Mouse (Mus musculus) 416B (cell line): ENCODE measurements at regions not wholly inside any gene's neighbourhood (a gene's known extent, or its start where the extent isn't known, plus 50 kb on each side); places are given as distances from the start of the nearest gene placed in this dataset.
"Not testable (repeated sequence)": the region's sequence is repeated elsewhere in the genome, so short reads cannot be mapped to it uniquely, and the experiment has no call there.

Source experiments
- DNase-seq: peaks from one replicate; pipeline ENCODE4 v3.0.0; 2011; ENCODE audit warnings: low read depth

DNA sequence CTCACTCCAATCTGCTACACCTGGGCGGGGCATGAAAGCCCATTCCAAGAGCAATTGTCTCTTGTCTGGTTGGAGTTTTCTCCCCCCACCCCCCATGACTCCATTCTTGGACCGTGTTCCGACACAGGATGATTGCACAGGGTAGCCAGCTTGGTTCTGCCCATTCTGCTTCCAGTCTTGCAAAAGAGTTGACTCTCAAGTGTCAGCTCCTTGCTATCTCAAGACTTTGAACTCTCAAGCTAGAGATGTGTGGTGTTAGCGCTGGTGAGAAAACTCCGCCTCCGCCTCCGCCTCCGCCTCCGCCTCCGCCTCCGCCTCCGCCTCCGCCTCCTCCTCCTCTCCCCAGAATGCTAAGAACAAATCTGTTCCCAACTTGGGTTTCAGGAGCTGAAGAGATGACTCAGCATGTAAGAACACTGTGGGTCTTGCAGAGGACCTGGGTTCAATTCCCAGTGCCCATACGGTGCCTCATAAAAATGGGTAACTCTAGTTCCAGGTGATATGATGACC lies 135.1 kb downstream of the Bcat1 start:
- no peak for DNase-seq

DNA sequence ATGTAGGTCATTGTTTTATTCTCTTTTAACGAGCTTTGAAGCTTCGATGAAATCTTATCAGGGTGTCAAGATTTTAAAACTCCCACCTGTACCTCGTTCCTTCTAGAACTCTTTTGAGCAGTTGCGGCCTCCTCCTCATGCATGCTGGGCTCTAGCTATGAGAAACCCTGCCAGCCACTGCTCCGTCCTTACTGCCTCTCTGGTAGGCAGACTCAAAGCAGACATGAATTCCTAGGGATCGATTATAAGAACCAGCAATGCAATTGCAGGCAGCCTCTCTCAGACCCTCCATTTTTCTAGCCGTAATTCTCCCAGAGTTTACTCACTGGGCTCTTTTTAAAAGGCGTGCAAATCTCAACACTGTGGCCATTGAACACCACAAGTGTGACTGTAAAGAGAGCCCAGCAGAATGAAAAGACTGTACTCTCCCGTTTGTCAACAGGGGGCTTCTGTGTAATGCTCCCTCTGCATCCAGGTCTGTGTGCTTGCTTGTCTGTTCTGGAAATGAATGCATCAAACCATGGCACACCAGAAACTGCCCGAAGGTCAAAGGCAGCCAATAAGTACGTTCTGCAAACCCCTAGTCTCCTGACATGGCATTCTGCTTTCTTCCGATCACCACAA lies 137.3 kb downstream of the Bcat1 start:
- DNase-seq: no peak

DNA sequence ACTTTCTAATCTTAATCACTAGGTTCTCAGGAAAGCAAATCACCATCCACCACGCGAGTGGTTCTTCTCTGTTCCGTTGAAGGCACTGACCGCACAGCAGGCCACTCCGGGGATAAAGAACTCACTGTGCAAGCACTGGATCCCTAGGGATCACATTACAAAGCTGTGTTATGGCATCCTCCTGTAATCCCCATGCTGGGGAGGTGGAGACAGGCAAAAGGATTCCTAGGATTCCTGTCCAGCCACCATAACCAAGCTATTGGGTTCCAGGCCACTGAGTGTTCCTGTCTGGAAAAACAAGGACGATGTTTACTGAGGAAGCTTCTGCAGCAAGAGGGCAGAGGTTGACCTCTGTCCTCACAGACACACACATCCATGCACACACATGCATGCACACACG lies 138.8 kb downstream of the Bcat1 start:
- DNase-seq: no peak

DNA sequence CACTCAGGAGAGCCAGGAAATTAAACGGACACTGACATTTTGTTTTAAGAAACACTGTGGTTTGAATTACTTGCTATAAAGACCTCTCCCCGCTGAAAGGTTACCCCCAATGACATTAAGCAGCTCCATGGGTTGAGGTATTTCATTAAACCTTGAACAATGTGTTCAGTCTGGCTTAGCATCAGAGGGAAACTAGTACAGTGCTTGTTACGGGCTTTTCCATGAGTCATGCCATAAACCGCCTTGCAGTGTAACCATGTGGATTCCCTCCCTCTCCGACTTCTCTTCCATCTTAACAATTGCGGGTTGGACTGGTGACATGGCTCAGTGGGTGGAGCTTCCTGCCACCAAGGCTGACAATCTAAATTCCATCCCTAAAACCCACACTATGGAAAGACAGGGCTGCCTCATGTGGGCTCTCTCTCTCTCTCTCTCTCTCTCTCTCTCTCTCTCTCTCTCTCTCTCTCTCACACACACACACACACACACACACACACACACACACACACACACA lies 142.2 kb downstream of the Bcat1 start:
- no peak for DNase-seq

DNA sequence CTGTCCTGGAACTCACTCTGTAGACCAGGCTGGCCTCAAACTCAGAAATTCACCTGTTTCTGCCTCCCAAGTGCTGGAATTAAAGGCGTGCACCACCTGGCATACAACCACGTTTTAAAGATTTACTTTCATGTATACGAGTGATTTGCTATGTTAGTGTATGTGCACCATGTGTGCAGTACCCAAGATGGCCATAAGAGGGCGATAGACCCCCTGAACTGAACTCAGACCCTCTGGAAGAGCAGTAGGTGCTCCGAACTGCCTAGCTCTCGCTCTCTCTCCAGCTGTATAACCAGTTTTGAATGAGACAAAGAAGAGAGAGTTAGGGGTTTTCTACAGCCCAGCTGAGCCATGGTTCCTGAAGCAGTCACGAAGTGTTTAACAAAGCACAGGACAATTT lies 143.6 kb downstream of the Bcat1 start:
- DNase-seq: no peak

DNA sequence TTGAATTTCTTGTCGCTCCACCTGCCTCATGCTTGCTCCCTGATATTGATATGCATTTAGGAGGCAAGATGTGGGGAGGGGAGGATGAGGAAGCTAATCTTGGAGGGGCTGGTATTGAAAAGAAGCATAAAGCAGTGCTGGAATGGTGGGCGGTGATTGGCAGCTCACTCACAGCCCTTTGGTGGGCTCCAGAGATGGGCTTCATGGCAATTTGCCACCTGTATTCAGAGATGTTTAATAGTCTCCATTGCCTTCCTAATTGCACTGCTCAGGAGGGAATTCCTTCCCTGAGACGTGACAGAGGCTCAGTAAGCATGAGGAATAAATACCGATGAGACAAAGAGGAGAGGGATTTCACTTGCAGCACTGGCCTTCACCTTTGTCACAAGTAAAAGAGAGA lies 146.0 kb downstream of the Bcat1 start:
- no peak for DNase-seq

DNA sequence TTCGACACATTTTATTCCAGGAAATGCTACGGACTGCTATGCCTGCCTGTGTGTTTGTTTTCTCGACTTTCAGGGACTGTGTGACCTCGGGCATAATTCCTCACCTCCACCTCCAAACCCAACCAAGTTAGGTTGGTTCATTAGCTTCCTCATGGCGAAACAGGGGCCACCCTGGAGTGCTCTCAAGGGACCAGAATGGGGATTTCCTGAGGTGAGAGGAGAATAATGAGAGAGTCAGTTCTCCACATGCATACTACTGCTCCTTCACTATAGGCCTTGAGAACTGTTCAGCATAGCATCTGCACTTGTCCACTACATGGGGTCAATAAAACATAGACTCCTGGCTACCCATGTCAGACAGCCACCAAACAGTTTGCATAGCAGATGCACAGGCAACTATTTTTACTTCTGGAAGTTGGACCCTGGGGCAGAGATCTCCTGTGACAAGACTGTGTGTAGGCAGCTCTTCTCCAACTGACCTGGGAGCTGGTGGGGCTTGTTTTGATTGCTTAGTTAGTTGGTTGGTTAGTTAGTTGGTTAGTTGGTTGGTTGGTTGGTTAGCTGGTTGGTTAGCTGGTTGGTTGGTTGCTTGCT lies 146.6 kb downstream of the Bcat1 start:
- DNase-seq: no peak

DNA sequence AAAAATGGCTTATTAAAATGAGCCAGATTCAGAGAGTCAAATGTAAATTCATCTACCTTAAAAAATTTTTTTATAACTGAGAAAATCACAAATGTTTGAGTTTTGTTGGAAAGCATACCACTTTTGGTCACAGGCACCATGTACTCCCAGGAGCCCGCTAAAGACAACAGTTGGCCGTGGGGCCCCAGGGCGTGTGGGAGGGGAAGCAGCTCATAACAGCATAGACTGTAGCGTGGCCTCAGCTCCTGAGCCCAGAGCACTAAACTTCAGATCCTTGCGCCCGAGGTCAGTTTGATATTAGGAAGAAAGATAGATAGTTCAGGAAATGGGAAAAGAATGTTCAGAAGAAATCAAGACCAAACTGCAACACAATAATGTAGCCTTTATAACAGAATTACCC lies 145.8 kb upstream of the Sox5 start:
- DNase-seq: no peak

DNA sequence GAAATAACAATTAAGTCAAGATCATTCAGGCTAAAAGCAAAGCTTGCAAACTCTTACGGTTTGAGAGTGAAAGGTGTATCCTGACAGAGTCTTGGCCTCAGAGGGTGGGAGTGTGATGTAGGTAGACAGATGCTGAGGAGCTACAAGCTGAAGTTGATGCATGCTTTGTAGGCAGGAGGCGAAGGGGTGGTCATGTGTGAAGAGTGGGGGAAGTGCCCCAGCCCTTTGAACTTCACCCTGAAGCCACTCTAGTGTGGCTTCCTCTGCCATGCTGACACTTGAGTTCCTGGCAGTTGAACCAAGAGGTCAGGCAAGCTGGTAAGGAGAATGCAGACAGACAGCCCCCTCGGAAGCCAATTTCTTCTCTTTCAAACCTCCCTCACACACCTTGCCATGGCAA lies 141.0 kb upstream of the Sox5 start:
- no peak for DNase-seq

DNA sequence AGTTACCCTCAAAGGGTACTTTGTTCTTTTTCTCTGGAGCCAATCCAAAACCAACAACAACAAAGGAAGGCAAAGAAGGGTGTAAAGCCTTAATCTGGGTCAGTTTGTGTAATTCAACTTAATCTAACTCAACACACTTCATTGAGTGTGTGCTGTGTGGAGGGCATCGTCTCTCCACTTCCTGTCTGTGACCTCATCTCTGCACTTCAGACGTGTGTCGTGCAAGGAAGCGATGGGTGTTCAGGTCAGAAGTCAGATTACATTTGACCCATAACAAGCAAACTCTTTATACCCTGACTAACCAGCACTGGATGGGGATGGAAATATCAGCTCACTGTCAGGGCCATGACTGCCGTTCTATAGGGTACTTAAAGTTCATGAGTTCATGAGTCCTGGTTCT lies 138.0 kb upstream of the Sox5 start:
- DNase-seq: no peak

DNA sequence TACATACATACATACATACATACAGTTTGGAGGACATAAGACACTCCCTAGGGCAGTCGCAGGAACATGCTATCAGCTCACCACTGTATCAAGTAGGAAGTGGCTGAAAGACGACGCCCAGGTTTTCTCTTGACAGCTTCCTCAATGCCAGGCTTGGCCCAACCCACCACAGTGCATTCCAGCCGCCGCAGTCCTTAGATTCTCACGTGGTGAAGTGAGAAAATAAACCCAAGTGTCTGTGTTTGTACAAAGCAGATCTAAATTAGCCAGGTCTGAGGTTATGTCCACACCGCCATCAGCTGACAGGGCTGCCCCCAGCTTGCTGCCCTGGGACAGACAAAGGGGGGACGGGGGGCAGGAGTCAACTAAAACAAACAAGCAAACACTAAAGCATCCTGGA lies 135.4 kb upstream of the Sox5 start:
- DNase-seq: no peak

DNA sequence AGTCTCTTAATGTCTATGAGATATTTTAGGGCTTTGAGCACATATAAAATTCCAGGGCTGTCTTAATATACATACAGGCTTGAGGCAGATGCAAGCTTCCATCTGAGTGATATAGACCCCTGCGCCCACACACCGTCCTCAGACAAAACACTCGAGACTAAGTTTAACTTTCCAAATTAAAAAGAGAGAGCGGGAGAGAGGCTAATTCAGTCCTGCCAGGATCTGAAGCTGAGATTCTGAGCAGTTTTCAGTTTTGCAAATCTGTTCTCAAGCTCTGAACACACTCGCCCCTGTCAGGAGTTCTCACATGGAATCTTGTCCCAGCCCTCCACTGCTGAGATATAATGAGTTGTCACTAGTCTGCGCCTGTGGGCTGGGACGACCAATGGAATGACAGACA lies 130.0 kb upstream of the Sox5 start:
- DNase-seq: no peak

DNA sequence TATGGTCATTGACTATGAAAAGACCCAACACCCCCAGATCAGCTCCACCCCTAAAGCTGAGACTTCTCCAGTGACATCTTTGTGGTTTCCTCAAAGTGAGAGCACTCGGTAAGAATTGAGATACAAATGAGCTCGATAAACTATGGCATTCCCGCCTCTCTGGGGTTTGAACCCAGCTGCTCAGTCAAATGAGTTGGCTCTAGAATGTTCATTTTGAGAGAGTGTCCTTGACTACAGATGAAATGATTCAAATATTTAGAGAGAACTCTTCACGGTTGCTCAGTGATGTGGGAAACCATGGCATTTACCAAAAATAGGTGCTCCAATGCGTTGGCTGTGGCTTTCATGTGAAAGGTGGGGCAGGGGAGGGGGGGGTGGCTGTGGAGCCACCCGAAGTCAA lies 128.6 kb upstream of the Sox5 start:
- no peak for DNase-seq

DNA sequence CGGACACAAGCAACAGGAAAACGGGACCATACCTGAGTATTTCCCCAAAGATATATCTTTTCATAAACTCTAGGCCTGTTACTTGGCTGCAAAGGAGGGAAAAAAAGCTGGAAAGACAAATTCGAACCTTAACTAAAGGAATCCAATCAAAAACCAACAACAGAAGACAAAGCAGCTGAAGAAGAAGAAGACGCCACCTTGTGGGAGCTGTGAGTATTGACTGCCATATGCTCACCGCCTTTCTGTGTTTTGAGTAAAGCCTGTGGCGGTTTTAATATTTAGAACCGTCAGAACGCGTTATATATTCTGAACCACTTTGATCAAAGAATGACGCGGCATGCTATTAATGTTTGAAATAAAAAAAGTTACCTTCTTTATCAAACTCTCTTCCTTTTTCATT lies 126.9 kb upstream of the Sox5 start:
- DNase-seq: peak; percentile 17

DNA sequence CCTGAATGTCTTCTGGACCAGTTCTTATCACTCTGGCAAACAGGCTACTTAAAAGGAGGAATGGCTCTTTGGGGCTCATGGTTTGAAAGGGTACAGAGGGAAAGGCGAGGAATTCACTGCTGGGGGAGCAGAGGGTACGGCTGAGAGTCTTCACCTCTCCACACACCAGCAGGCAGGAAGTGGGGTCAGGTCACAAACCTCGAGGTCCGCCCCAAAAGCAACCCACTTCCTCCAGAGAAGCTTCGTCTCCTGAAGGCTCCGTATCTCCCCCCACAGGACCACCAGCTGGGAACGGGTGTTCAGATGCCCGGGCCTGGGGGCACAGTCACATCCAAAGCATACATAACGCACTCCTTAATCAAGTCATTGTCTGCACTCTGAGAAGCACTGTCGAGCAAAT lies 121.4 kb upstream of the Sox5 start:
- peak; percentile 24 for DNase-seq

DNA sequence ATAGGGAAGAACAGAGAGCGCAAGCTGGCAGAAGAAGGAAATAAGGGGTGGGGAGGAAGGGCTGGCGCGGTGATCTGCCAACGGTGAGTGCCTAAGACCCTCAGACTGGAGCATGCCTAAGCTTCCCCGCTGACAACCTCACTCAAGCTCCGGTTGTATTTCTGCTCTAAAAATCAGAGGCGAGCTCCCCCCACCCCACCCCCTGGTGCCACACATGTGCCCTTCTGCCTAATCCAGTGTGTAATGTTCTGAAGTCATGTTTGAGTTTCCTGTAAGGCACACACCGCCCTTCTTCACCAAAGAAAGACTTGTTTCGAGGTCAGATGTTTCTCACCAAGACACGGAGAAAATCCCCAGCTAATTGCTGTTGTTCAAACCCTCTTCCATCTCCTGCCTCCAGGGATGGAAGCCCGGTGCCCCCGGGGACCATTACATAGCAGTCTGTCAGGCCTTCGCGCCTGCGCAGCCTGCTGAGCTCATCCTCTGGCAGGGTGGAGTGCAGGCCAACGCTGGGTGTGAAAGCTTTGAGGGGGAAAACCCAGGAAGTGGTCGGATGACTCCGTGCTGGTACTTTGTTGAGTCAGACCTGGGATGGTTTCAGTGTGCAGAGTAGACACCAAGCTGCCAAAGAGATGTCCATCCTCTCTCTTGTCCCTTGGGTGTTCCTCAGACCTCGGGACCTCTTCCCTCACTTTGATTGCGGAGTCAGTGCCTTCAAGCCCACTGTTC lies 120.7 kb upstream of the Sox5 start:
- DNase-seq: peak; percentile 66

DNA sequence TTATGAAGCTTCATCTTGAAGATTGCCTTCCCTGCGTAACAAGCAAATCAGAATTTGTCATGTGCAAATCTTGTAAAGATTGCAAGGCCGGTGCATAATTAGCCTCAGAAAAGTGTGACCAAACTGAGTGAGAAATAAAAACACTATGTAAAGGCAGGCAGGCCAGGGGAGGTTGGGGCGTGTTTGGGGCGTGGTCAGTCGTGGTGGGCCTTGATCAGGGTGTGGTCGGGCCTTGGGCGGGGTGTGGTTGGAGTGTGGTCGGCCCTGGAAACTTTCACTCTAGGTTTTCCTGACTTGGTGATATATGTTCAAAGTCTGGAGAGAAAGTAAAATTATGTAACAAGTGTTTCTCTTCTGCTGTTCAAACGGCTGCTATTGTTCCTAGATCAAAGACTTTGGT lies 120.0 kb upstream of the Sox5 start:
- DNase-seq: peak; percentile 77

DNA sequence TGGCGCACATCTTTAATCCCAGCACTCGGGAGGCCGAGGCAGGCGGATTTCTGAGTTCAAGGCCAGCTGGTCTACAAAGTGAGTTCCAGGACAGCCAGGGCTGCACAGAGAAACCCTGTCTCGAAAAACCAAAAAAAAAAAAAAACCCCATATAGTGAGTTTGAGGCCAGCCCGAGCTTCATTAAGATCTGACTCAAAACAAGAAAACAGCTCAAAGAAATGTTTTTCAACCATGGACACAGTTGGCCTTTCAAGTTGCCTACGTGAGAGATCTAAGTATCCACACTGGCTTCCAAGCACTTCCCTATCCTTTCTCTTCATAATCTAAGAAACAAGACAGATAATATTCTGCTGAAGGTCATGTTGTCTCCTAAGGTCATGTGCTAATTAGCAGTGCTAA lies 119.1 kb upstream of the Sox5 start:
- not testable (repeated sequence) for DNase-seq

DNA sequence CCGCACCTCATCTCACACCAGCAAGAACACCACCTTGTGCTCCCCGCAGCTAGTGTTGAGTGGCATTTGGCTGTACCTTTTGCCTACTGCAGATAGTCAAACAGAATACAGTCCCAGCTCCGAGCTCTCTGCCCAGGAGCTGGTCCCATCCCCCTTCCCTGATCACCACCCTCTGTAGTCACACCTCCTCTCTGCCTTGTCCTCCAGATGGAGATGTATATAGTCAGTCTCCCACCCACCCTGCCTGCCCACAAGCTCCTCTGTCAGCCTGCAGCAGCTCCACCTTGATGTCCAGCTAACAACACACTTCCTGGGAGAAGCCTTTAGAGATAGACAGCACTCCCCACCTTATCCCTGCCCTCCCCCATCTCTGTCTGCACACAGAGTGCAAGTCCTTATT lies 115.7 kb upstream of the Sox5 start:
- DNase-seq: no peak

DNA sequence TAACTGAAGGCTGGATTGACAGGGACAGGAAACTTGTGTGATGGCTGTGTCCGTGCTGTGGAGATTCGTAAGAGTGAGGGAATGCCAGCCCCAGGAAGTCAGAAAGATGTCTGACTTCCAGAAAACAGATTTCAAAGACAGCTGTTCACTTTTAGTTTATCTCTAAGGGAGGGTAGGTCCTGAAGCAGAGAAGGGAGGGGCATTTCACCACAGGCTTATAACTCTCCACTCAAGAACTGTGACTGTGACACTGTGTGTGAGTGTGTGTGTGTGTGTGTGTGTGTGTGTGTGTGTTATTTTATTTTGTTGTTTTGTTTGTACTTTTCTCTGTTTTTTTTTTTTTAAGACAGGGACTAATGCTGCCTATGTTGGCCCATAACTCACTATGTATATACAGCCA lies 109.1 kb upstream of the Sox5 start:
- DNase-seq: no peak

DNA sequence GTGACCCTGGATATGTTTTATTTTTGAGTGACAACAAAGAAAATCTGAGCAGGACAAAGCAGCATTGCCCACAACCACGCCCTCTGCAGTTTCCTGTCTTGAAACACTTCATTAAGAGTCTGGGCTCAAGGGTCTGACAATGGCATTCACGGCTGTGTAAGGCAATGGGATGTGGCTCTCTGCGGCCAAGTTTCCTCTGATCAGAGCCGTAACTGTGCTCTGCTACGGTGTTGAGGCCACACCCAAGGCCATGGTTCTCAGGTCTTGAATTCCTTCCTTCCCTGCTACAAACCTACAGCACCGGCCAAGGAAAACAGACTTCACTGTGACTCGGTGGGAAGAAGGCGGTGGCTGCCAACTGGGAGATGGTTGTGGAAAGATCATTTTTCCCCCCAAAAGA lies 108.4 kb upstream of the Sox5 start:
- no peak for DNase-seq

DNA sequence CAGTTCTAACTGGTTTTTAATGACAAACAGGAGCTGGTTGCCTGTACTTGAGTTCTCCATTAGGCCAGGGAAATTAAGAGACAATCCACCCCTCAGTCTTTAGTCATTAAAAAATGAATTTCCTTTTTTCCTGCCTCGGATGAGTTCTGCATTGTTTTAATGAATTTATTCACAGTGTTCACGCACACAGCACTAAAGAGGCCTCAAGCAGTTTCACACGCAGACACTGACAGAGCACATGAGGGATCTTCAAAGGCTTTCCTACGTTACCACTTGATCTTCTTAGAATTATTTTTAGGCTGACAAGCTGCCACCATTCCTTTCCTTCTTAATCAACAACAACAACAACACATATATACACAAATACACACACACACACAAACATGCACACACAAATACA lies 101.3 kb upstream of the Sox5 start:
- no peak for DNase-seq

DNA sequence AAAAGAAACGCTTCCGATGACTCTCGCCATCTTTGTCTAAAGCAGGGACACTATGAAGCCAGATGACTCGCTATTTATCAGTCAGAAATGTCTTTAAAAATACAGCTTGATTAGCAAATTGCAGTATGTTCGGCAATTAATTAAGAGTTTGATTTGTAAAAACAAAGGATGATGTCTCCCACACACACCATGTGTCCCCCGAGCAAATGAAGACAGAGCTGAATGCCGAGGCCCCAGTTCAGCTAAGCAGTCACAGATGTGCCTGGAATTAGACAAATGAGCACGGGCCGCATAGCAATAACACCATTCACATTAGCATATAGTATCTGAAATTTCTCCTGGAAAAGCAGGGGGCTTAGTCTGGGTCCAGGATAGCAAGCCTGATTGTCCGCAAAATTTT lies 98.3 kb upstream of the Sox5 start:
- DNase-seq: no peak
